Mouse (Mus musculus): ENCODE data around the gene Gm5431. TPM values are rescaled to one million over a fixed set of nuclear protein-coding genes. Genes with fewer than 3 reads are reported as not detected.
"Not testable (repeated sequence)": the region's sequence is repeated elsewhere in the genome, so short reads cannot be mapped to it uniquely, and the experiment has no call there.

Gene Gm5431
- polyA plus RNA-seq, 1 experiment from 2014 or later, result 0.28 TPM

GRCm38 (mm10) chr11:48853474-48854180 is 48.4 kb downstream of the Gm5431 start:
- peak; percentile 65 for ATAC-seq
- under 1% methylated on average over 31 of the region's 31 CpGs for WGBS
- Histone ChIP-seq H3K4me3 (ENCODE audit: low read length) (peak overlapping the region; percentile 72), H3K27me3 (replicated peaks; ENCODE audit: control insufficient read depth, insufficient read depth, low read length) (no peaks in the 10 kb centered on the region; the same call in 1 of the 2 replicates), H3K9ac (ENCODE audit: low read depth, low read length) (peak overlapping the region; percentile 67), H3K4me2 (ENCODE audit: low read depth, low read length) (peak overlapping the region; percentile 83), H3K36me3 (ENCODE audit: control insufficient read depth, insufficient read depth, low read length) (no peaks in the 10 kb centered on the region), H3K9me3 (ENCODE audit: control insufficient read depth, low read length) (no peaks in the 10 kb centered on the region), H3K27ac (ENCODE audit: low read length) (peak overlapping the region; percentile 60; the same call in 1 of the 2 replicates), H3K4me1 (ENCODE audit: control insufficient read depth, insufficient read depth, low read length) (peaks cover 15% of the 10 kb centered on the region)

- Histone ChIP-seq H3K4me1 (ENCODE audit: control insufficient read depth, insufficient read depth, low read length) (peaks cover 15% of the 10 kb centered on the region), H3K9ac (ENCODE audit: low read depth, low read length) (peak overlapping the region; percentile 61), H3K27ac (ENCODE audit: low read length) (peak overlapping the region; percentile 43; the same call in 1 of the 2 replicates), H3K9me3 (ENCODE audit: control insufficient read depth, low read length) (no peaks in the 10 kb centered on the region), H3K27me3 (replicated peaks; ENCODE audit: control insufficient read depth, insufficient read depth, low read length) (no peaks in the 10 kb centered on the region; the same call in 1 of the 2 replicates), H3K4me2 (ENCODE audit: low read depth, low read length) (peak overlapping the region; percentile 83), H3K4me3 (ENCODE audit: low read length) (peak overlapping the region; percentile 72), H3K36me3 (ENCODE audit: control insufficient read depth, insufficient read depth, low read length) (no peaks in the 10 kb centered on the region)
- WGBS, result 9% methylated on average over 23 of the region's 23 CpGs
- ATAC-seq, result peak; percentile 27
Observed at GRCm38 (mm10) chr11:48852624-48853473, 49.2 kb downstream of the Gm5431 start.

GRCm38 (mm10) chr11:48852190-48852589 is 49.8 kb downstream of the Gm5431 start:
- no peak overlapping the region for H3K4me2 ChIP-seq (ENCODE audit: low read depth, low read length)
- 71% methylated on average over 4 of the region's 4 CpGs for WGBS
- H3K27me3 ChIP-seq (replicated peaks; ENCODE audit: control insufficient read depth, insufficient read depth, low read length), result no peaks in the 10 kb centered on the region; the same call in 1 of the 2 replicates
- H3K36me3 ChIP-seq (ENCODE audit: control insufficient read depth, insufficient read depth, low read length), result no peaks in the 10 kb centered on the region
- H3K9me3 ChIP-seq (ENCODE audit: control insufficient read depth, low read length), result no peaks in the 10 kb centered on the region
- no peak overlapping the region for H3K27ac ChIP-seq (ENCODE audit: low read length)
- no peak for ATAC-seq
- H3K9ac ChIP-seq (ENCODE audit: low read depth, low read length), result no peak overlapping the region
- peaks cover 15% of the 10 kb centered on the region for H3K4me1 ChIP-seq (ENCODE audit: control insufficient read depth, insufficient read depth, low read length)
- H3K4me3 ChIP-seq (ENCODE audit: low read length), result no peak overlapping the region

- H3K9ac ChIP-seq (ENCODE audit: low read depth, low read length), result no peak overlapping the region
- peaks cover 15% of the 10 kb centered on the region for H3K4me1 ChIP-seq (ENCODE audit: control insufficient read depth, insufficient read depth, low read length)
- H3K4me2 ChIP-seq (ENCODE audit: low read depth, low read length), result no peak overlapping the region
- 73% methylated on average over 4 of the region's 4 CpGs for WGBS
- no peaks in the 10 kb centered on the region; the same call in 1 of the 2 replicates for H3K27me3 ChIP-seq (replicated peaks; ENCODE audit: control insufficient read depth, insufficient read depth, low read length)
- ATAC-seq, result no peak
- H3K4me3 ChIP-seq (ENCODE audit: low read length), result no peak overlapping the region
- H3K27ac ChIP-seq (ENCODE audit: low read length), result no peak overlapping the region
- no peaks in the 10 kb centered on the region for H3K36me3 ChIP-seq (ENCODE audit: control insufficient read depth, insufficient read depth, low read length)
- H3K9me3 ChIP-seq (ENCODE audit: control insufficient read depth, low read length), result no peaks in the 10 kb centered on the region
Observed at GRCm38 (mm10) chr11:48851270-48851995, 50.6 kb downstream of the Gm5431 start.

GRCm38 (mm10) chr11:48850240-48850639 is 51.8 kb downstream of the Gm5431 start:
- H3K4me1 ChIP-seq (ENCODE audit: control insufficient read depth, insufficient read depth, low read length), result peaks cover 17% of the 10 kb centered on the region
- H3K9me3 ChIP-seq (ENCODE audit: control insufficient read depth, low read length), result no peaks in the 10 kb centered on the region
- no peaks in the 10 kb centered on the region; the same call in 1 of the 2 replicates for H3K27me3 ChIP-seq (replicated peaks; ENCODE audit: control insufficient read depth, insufficient read depth, low read length)
- no peak overlapping the region for H3K4me2 ChIP-seq (ENCODE audit: low read depth, low read length)
- 24% methylated on average over 2 of the region's 2 CpGs for WGBS
- peak overlapping the region; percentile 10; the same call in 1 of the 2 replicates for H3K9ac ChIP-seq (ENCODE audit: low read depth, low read length)
- ATAC-seq, result no peak
- H3K27ac ChIP-seq (ENCODE audit: low read length), result no peak overlapping the region
- no peaks in the 10 kb centered on the region for H3K36me3 ChIP-seq (ENCODE audit: control insufficient read depth, insufficient read depth, low read length)
- H3K4me3 ChIP-seq (ENCODE audit: low read length), result no peak overlapping the region

- no peak for ATAC-seq
- H3K4me3 ChIP-seq (ENCODE audit: low read length), result no peak overlapping the region
- no peaks in the 10 kb centered on the region for H3K36me3 ChIP-seq (ENCODE audit: control insufficient read depth, insufficient read depth, low read length)
- H3K27me3 ChIP-seq (replicated peaks; ENCODE audit: control insufficient read depth, insufficient read depth, low read length), result no peaks in the 10 kb centered on the region; the same call in 1 of the 2 replicates
- WGBS, result 71% methylated on average over 5 of the region's 5 CpGs
- H3K9ac ChIP-seq (ENCODE audit: low read depth, low read length), result no peak overlapping the region
- H3K4me2 ChIP-seq (ENCODE audit: low read depth, low read length), result no peak overlapping the region
- H3K4me1 ChIP-seq (ENCODE audit: control insufficient read depth, insufficient read depth, low read length), result 0 out of 2 replicates have a peak, but pooled peaks cover 3% of the 10 kb centered on the region
- no peaks in the 10 kb centered on the region for H3K9me3 ChIP-seq (ENCODE audit: control insufficient read depth, low read length)
- H3K27ac ChIP-seq (ENCODE audit: low read length), result no peak overlapping the region
Observed at GRCm38 (mm10) chr11:48846881-48847280, 55.1 kb downstream of the Gm5431 start.

- WGBS, result 77% methylated on average over 2 of the region's 2 CpGs
- not testable (repeated sequence) for H3K4me2 ChIP-seq (ENCODE audit: low read depth, low read length); ATAC-seq; H3K27me3 ChIP-seq (replicated peaks; ENCODE audit: control insufficient read depth, insufficient read depth, low read length); H3K4me1 ChIP-seq (ENCODE audit: control insufficient read depth, insufficient read depth, low read length); H3K36me3 ChIP-seq (ENCODE audit: control insufficient read depth, insufficient read depth, low read length); H3K4me3 ChIP-seq (ENCODE audit: low read length); H3K27ac ChIP-seq (ENCODE audit: low read length); H3K9ac ChIP-seq (ENCODE audit: low read depth, low read length); H3K9me3 ChIP-seq (ENCODE audit: control insufficient read depth, low read length)
Observed at GRCm38 (mm10) chr11:48846362-48846761, 55.7 kb downstream of the Gm5431 start.

- ATAC-seq, result no peak
- WGBS, result 35% methylated on average over 13 of the region's 13 CpGs
Observed at GRCm38 (mm10) chr11:48845244-48845815, 56.7 kb downstream of the Gm5431 start.

More at GRCm38 (mm10) chr11:48845244-48845815, 56.7 kb downstream of the Gm5431 start:
- Histone ChIP-seq H3K9me3 (ENCODE audit: control insufficient read depth, low read length) (no peaks in the 10 kb centered on the region), H3K9ac (ENCODE audit: low read depth, low read length) (no peak overlapping the region), H3K4me1 (ENCODE audit: control insufficient read depth, insufficient read depth, low read length) (0 out of 2 replicates have a peak, but pooled peaks cover 3% of the 10 kb centered on the region), H3K36me3 (ENCODE audit: control insufficient read depth, insufficient read depth, low read length) (no peaks in the 10 kb centered on the region), H3K4me2 (ENCODE audit: low read depth, low read length) (no peak overlapping the region), H3K27me3 (replicated peaks; ENCODE audit: control insufficient read depth, insufficient read depth, low read length) (no peaks in the 10 kb centered on the region; the same call in 1 of the 2 replicates), H3K27ac (ENCODE audit: low read length) (no peak overlapping the region), H3K4me3 (ENCODE audit: low read length) (no peak overlapping the region)
